Mouse (Mus musculus) cerebellum, postnatal 10 days (tissue): Measurements from ENCODE around the gene Znrf3.

Experiments
- DNase-seq, 2 experiments: peaks; one replicate each; pipeline ENCODE4 v3.0.0; 2021; ENCODE audit warnings: mixed read lengths in 2 of 2

Gene Znrf3

DNA sequence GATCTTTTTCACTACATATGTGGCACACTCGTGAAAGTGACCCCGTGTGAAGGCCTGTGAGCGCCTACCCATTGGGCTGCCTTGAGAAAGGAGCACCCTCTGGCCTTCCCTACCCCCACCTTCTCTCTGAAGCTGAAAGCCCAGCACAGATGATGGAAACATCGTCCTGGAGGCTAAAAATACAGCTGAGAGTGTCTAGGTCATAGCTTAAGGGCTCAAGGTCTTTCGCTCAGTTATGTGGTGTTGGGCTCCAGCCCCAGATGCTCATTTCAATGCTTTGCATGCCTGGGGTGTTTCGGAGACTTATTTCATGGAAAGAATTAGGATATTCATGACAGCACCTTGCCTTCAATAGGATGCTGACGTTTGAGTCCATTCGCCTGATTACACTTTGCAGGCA lies 178.9 kb downstream of the Znrf3 start:
- DNase-seq, result no peak

DNA sequence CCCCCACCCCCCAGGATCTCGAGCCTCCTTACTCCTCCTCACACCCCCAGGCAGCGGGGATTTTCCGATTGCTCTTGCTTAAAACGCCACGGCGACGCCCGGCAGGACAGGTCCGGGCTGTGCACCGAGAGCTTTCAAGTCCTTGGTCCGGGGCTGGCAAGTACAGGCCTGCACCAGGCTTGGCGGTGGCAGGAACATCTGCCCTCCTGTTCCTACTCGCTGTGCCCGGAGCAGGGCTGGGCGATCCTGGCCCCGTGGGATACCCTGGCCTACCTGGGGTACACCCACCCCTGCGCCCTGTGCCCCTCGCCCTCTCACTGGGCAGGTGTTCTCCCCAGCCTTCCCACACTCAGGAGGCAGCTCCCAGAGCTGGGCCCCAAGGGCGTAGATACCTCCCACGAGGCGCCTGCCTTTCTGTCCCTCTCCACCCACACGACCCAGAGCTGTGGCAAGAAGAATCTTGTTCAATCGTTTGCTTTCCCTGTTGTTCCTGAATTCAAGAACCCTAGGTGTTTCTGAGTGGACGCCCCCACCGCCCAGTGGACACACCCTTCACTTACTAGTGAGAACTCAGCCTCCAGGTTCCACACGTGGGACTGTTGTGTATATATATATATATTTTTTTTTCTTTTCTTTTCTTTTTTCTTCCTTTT lies 181.4 kb downstream of the Znrf3 start:
- peak; percentile 15 for DNase-seq

GRCm38 (mm10) chr11:5261508-5262392 lies 182.9 kb downstream of the Znrf3 start, which contains the start of gene Kremen1:
Kremen1 (minus strand) TSS chr11:5261558.
- peak; percentile 96 to 98 for DNase-seq

GRCm38 (mm10) chr11:5260942-5261459 lies 183.6 kb downstream of the Znrf3 start:
- peak; percentile 53 to 62 for DNase-seq

DNA sequence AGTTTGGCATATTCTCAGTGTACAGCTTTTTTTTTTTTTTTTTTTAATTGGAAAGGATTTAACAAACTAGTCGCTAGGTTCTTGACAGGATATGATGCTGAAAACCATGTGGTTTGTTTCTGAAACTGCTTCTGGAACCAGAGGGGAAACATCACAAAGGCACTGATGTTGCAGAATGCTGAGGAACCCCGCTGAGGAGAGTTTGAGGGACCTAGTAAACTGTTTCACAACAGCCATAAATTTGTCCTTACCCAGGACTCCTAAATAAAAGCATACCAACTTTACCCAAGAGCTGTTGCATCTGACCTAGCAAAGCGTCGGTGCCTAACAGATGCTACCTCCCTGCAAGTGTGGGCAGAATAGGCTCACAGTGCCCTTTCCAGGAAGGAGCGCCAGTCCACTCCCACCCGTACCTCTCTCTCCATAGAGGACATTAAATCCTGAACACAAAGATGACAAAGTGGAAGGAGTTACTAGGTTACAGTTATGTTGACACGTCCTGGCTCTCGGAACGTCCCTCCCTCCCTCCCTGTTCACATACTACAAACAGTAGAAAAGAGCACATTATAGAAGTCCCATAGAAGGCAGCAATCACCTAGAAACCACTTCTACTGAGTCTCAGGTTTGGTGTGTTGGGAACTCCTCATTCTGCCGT lies 184.6 kb downstream of the Znrf3 start:
- no peak for DNase-seq

DNA sequence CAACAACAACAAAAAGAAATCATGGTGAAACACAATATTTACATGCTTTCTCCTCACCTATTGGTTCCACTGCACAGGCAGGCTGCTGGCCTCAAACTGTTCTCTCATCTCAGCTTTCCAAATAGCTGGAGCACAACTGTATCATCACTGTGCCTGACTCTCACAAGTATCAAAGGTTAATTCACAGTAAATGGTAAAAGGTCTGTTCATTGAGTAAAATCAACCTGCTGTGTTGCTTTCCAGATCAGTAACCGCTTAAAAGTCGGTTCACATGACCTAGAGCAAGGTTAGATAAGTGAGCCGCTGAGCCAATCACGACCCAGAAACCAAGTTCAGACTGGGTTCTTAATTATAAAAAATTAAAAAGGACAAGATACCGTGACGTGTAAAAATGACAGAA lies 186.6 kb downstream of the Znrf3 start:
- no peak for DNase-seq

GRCm38 (mm10) chr11:5257151-5257862 lies 187.3 kb downstream of the Znrf3 start:
- no peak for DNase-seq

GRCm38 (mm10) chr11:5255509-5256014 lies 189.1 kb downstream of the Znrf3 start:
- peak in 1 of 2 experiments; percentile 15 for DNase-seq

DNA sequence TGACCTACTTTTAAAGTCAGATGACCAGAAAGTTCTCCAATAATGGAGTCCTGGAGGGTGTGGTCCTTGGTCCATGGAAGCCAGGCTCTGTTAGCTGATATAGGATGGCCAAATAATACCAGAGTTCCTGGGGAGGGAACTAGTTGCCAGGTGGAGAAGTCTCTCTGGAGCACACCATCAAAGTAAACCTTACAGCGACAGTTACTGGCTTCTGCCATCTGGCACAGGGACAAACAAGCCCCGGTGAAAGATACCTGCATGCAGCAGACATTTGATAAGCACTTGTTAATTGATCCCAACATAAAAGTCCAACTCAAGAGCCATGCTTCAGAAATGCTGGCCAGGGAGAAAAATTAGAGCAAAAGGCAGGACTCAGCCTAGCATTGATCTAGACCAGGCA lies 190.6 kb downstream of the Znrf3 start:
- no peak for DNase-seq

- DNase-seq, result no peak
These were observed 191.1 kb downstream of the Znrf3 start for GRCm38 (mm10) chr11:5253528-5253927.

DNA sequence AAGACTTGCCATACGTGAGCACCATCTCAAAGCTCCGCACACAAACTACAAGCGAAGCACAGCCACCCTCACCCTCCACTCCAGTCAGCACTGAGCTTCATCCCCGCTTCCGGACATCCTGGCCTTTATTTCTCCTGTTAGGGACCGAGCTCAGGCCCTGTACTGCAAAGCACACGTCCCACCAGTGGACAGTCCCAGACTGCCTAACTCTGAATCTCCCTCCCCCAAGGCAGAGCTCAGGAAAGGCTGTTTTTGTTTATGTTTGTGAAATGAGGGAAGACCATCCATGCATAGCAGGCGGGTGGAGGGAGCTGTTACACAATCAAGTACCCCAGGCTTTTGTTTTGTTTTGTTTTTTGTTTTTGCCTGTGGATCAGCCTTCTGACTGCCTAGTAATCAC lies 191.9 kb downstream of the Znrf3 start:
- DNase-seq, result no peak

DNA sequence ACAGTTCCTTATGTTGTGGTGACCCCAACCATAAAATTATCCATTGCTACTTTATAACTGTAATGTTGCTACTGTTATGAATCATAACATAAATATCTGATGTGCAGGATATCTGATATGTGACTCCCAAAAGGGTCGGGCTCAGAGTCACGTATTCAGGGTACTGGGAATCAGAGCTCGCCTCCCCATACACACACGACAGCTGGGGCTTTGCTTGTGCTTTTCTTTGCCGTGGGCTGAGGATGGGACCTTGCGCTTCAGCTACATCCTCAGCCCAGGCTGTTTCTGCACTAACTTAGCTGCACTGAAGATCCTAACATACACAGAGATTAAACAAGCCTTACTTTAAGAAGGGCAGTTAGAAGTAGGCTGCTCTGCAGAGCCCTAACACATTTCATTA lies 193.5 kb downstream of the Znrf3 start:
- DNase-seq, result no peak

- DNase-seq, result no peak
These were observed 196.4 kb downstream of the Znrf3 start for GRCm38 (mm10) chr11:5248200-5248599.

- no peak for DNase-seq
These were observed 199.2 kb downstream of the Znrf3 start for GRCm38 (mm10) chr11:5245431-5245830.

DNA sequence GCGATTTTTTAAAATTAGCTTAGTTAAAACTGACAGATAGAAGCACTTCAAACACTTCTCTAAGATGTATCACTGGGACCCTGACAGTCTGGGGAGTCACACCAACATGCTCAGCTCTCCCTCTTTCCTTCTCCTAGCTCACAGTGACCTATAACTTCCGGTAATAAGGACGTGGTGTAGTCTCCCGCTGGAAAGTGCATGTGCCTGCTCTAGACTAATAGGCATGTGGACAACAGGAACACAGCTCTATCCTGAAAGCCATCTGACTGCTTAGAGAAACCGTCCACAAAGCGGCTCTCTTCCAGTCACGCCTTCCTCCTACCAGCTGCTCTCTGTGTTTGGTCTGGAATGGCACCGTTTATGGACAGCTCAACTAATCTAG lies 199.9 kb downstream of the Znrf3 start:
- peak in 1 of 2 experiments; percentile 16 for DNase-seq

DNA sequence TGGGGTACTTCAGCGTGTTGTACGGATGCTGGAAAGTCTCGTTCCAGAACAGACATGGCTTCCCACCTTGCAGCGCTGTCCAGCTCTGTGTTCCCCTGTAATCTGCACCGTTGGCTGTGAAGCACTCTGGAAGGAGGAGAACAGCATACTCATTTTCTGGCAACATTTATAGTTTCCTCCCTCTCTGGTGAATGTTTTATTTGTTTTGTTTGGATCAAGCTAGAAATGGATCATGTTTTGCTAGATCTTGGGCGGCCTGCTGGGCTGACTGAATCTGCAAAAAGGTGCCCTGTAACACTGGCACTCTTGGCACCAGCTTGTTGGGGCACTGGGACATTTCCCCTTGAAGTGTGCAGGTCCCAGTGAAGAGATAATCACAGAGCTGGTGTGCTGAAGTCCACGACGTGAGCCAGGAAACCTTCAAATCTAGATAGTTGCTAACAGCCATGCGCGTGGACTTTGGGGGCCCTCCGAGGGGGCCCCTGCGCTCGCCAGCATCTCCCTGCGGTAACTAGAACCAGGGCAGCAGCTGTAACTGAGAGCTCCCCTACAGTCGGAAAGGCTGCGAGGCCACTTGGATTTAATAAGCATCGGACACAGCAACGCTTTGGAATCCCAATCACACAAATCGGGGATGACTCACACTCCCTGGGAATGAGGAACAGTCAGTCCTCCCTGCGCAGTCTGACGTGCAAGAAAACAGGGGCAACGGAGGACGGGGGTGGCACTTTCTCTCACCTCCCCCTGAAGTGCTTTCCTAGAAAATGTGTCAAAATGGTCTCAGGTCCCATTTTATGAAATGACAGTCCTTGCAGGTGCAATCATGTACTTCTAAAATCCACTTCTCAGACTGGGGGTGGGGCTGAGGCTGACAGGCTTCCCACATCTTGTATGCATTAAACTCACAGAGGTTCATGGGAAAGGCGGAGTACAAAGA lies 200.6 kb downstream of the Znrf3 start:
- peak in 1 of 2 experiments; percentile 14 for DNase-seq

DNA sequence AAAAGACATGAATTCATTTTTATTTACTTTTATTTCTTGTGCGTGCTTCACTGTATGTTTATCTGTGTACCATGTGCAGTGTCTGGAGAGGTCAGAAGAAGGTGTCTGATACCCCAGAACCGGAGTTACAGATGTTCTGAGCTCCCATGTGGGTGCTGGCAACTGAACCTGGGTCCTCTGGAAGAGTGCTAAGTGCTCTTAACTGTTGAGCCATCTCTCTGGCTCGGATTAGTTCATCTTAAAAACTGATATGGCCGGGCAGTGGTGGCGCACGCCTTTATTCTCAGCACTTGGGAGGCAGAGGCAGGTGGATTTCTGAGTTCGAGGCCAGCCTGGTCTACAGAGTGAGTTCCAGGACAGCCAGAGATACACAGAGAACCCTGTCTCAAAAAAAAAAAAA lies 201.4 kb downstream of the Znrf3 start:
- DNase-seq, result no peak

GRCm38 (mm10) chr11:5242158-5242557 lies 202.5 kb downstream of the Znrf3 start:
- no peak for DNase-seq

DNA sequence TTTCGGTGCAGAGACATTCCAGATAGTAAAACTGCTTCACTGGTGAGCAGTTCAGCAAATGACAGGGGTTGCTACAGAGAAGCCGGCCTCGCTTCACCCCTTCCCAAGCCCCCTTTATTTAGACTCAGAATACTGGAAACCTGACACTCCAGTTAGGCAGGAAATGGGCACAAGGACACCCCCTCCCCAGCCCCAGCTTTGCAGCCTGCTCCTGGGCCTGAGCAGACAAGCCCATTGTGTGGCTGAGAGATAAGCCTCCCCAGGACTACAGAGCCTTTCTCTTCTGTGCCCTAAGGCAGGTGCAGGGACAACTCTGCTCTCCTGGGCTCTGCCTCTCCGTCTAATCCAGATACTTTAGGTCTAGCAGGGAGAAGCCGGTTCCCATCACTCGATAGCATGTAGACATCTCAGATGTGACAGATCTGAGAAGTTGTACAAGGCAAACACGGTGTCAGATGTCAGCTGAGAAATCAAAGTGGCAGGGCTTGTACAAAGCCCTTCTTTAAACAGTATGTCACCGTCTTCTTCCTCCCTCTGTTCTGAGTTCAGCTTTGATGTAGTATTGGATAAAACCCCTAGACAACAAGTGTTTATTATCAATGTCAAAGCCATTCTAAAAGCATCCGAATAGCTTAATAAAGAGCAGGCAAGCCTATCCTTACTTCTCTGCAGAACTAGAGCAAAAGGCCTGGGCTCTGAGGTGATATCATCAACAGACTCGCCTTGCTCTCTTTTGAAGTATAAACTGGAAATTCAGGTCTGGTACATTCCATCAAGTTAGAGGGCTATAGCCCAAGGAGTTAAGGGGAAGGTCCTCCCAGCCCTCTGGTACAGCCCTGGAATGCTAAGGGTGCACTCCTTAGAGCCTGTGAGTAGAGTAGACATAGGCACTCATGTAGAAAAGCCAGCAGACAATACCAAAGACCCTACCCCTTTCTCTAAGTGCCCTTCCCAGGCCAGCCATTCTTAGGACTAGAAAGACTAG lies 204.6 kb downstream of the Znrf3 start:
- DNase-seq, result no peak
